Mouse (Mus musculus): ENCODE results near the gene Zdhhc23. TPM values are rescaled to one million over a fixed set of nuclear protein-coding genes. Genes with fewer than 3 reads are reported as not detected.
A peak's percentile ranks its signal among the peaks of the same experiment; 100 is the strongest.

Gene Zdhhc23
- polyA plus RNA-seq, 1 experiment, result 1.3 TPM

- H3K4me3 ChIP-seq (ENCODE audit: control insufficient read depth, low read depth, low read length), result no peak overlapping the region
- TF ChIP-seq POLR2A (IDR thresholded peaks at IDR 0.05; ENCODE audit: control insufficient read depth, low read depth, low read length), result no peak
- TF ChIP-seq CTCF (IDR thresholded peaks at IDR 0.05; ENCODE audit: control insufficient read depth, insufficient read depth, insufficient replicate concordance, low read depth, low read length), result no peak
- H3K36me3 ChIP-seq (ENCODE audit: control insufficient read depth, insufficient read depth, low read length), result peaks cover 1% of the 10 kb centered on the region
- H3K27me3 ChIP-seq (ENCODE audit: control insufficient read depth, insufficient read depth, low read length), result no peaks in the 10 kb centered on the region
- no peak overlapping the region for H3K27ac ChIP-seq (ENCODE audit: control insufficient read depth, insufficient read depth, low read depth, low read length)
- H3K4me1 ChIP-seq (ENCODE audit: control insufficient read depth, insufficient read depth, low read length), result no peaks in the 10 kb centered on the region
Measured at GRCm38 (mm10) chr16:43986299-43986698, 6.7 kb upstream of the Zdhhc23 start.

- Histone ChIP-seq H3K4me3 (ENCODE audit: control insufficient read depth, low read depth, low read length) (peak overlapping the region; percentile 92), H3K36me3 (ENCODE audit: control insufficient read depth, insufficient read depth, low read length) (no peaks in the 10 kb centered on the region), H3K27ac (ENCODE audit: control insufficient read depth, insufficient read depth, low read depth, low read length) (peak overlapping the region; percentile 49; the same call in 1 of the 2 replicates), H3K4me1 (ENCODE audit: control insufficient read depth, insufficient read depth, low read length) (peaks cover 8% of the 10 kb centered on the region), H3K27me3 (ENCODE audit: control insufficient read depth, insufficient read depth, low read length) (no peaks in the 10 kb centered on the region)
- TF ChIP-seq POLR2A (IDR thresholded peaks at IDR 0.05; ENCODE audit: control insufficient read depth, low read depth, low read length) (no peak), CTCF (IDR thresholded peaks at IDR 0.05; ENCODE audit: control insufficient read depth, insufficient read depth, insufficient replicate concordance, low read depth, low read length) (no peak)
Measured at GRCm38 (mm10) chr16:43980110-43980609, 569 bp upstream of the Zdhhc23 start.

GRCm38 (mm10) chr16:43979010-43979327 lies 622 bp downstream of the Zdhhc23 start:
- peak overlapping the region; percentile 14; the same call in 1 of the 2 replicates for H3K27ac ChIP-seq (ENCODE audit: control insufficient read depth, insufficient read depth, low read depth, low read length)
- TF ChIP-seq POLR2A (IDR thresholded peaks at IDR 0.05; ENCODE audit: control insufficient read depth, low read depth, low read length), result no peak
- no peak for TF ChIP-seq CTCF (IDR thresholded peaks at IDR 0.05; ENCODE audit: control insufficient read depth, insufficient read depth, insufficient replicate concordance, low read depth, low read length)
- H3K4me1 ChIP-seq (ENCODE audit: control insufficient read depth, insufficient read depth, low read length), result peaks cover 8% of the 10 kb centered on the region
- no peaks in the 10 kb centered on the region for H3K36me3 ChIP-seq (ENCODE audit: control insufficient read depth, insufficient read depth, low read length)
- peak overlapping the region; percentile 92 for H3K4me3 ChIP-seq (ENCODE audit: control insufficient read depth, low read depth, low read length)
- no peaks in the 10 kb centered on the region for H3K27me3 ChIP-seq (ENCODE audit: control insufficient read depth, insufficient read depth, low read length)

GRCm38 (mm10) chr16:43973606-43974220 lies 5.9 kb downstream of the Zdhhc23 start:
- Histone ChIP-seq H3K36me3 (ENCODE audit: control insufficient read depth, insufficient read depth, low read length) (no peaks in the 10 kb centered on the region), H3K27me3 (ENCODE audit: control insufficient read depth, insufficient read depth, low read length) (no peaks in the 10 kb centered on the region), H3K4me3 (ENCODE audit: control insufficient read depth, low read depth, low read length) (no peak overlapping the region), H3K27ac (ENCODE audit: control insufficient read depth, insufficient read depth, low read depth, low read length) (no peak overlapping the region), H3K4me1 (ENCODE audit: control insufficient read depth, insufficient read depth, low read length) (no peaks in the 10 kb centered on the region)
- TF ChIP-seq POLR2A (IDR thresholded peaks at IDR 0.05; ENCODE audit: control insufficient read depth, low read depth, low read length), result no peak
- no peak for TF ChIP-seq CTCF (IDR thresholded peaks at IDR 0.05; ENCODE audit: control insufficient read depth, insufficient read depth, insufficient replicate concordance, low read depth, low read length)

GRCm38 (mm10) chr16:43973147-43973546 lies 6.4 kb downstream of the Zdhhc23 start:
- no peaks in the 10 kb centered on the region for H3K36me3 ChIP-seq (ENCODE audit: control insufficient read depth, insufficient read depth, low read length)
- H3K27me3 ChIP-seq (ENCODE audit: control insufficient read depth, insufficient read depth, low read length), result no peaks in the 10 kb centered on the region
- H3K4me1 ChIP-seq (ENCODE audit: control insufficient read depth, insufficient read depth, low read length), result no peaks in the 10 kb centered on the region
- H3K27ac ChIP-seq (ENCODE audit: control insufficient read depth, insufficient read depth, low read depth, low read length), result no peak overlapping the region
- H3K4me3 ChIP-seq (ENCODE audit: control insufficient read depth, low read depth, low read length), result no peak overlapping the region
- no peak for TF ChIP-seq POLR2A (IDR thresholded peaks at IDR 0.05; ENCODE audit: control insufficient read depth, low read depth, low read length)
- no peak for TF ChIP-seq CTCF (IDR thresholded peaks at IDR 0.05; ENCODE audit: control insufficient read depth, insufficient read depth, insufficient replicate concordance, low read depth, low read length)

- Histone ChIP-seq H3K4me1 (ENCODE audit: control insufficient read depth, insufficient read depth, low read length) (no peaks in the 10 kb centered on the region), H3K36me3 (ENCODE audit: control insufficient read depth, insufficient read depth, low read length) (no peaks in the 10 kb centered on the region), H3K27me3 (ENCODE audit: control insufficient read depth, insufficient read depth, low read length) (no peaks in the 10 kb centered on the region), H3K27ac (ENCODE audit: control insufficient read depth, insufficient read depth, low read depth, low read length) (no peak overlapping the region), H3K4me3 (ENCODE audit: control insufficient read depth, low read depth, low read length) (no peak overlapping the region)
- TF ChIP-seq POLR2A (IDR thresholded peaks at IDR 0.05; ENCODE audit: control insufficient read depth, low read depth, low read length) (no peak), CTCF (IDR thresholded peaks at IDR 0.05; ENCODE audit: control insufficient read depth, insufficient read depth, insufficient replicate concordance, low read depth, low read length) (no peak)
Measured at GRCm38 (mm10) chr16:43972391-43972790, 7.2 kb downstream of the Zdhhc23 start.

GRCm38 (mm10) chr16:43971741-43972140 lies 7.8 kb downstream of the Zdhhc23 start:
- TF ChIP-seq CTCF (IDR thresholded peaks at IDR 0.05; ENCODE audit: control insufficient read depth, insufficient read depth, insufficient replicate concordance, low read depth, low read length) (no peak), POLR2A (IDR thresholded peaks at IDR 0.05; ENCODE audit: control insufficient read depth, low read depth, low read length) (no peak)

More at GRCm38 (mm10) chr16:43971741-43972140, 7.8 kb downstream of the Zdhhc23 start:
- H3K4me3 ChIP-seq (ENCODE audit: control insufficient read depth, low read depth, low read length), result no peak overlapping the region
- no peak overlapping the region for H3K27ac ChIP-seq (ENCODE audit: control insufficient read depth, insufficient read depth, low read depth, low read length)
- H3K4me1 ChIP-seq (ENCODE audit: control insufficient read depth, insufficient read depth, low read length), result no peaks in the 10 kb centered on the region
- H3K36me3 ChIP-seq (ENCODE audit: control insufficient read depth, insufficient read depth, low read length), result no peaks in the 10 kb centered on the region
- no peaks in the 10 kb centered on the region for H3K27me3 ChIP-seq (ENCODE audit: control insufficient read depth, insufficient read depth, low read length)
